Comparison of ENCODE assay signal across 13 mouse cellular contexts in genomic region chr5:147630426-147631290, GRCm38 (mm10).
DNase-seq lines count a peak whose midpoint lies in the region; ATAC-seq and TF ChIP-seq lines count a peak whose summit lies in the region.
"Had no signal": no experiment of that assay in that cellular context is flagged by ENCODE, and none has a peak within 500 bp of the region (broad histone marks: within the 10 kb centered on the region; RNA-seq: fewer than 3 reads in every experiment).

No protein-coding gene starts in this region.

- H3K27me3 ChIP-seq in lung, embryonic 14.5 days (ENCODE audit: insufficient read depth, low read length) = no peaks in the 10 kb centered on the region
- H3K27me3 ChIP-seq: neural tube, embryonic 15.5 days had no signal

- 0 out of 2 replicates have a peak overlapping the region, but pooled peaks have one; percentile 30 for H3K27ac ChIP-seq in lung, embryonic 14.5 days (ENCODE audit: low read depth)
- peak overlapping the region; percentile 31 for H3K27ac ChIP-seq in brown adipose tissue, adult 24 weeks (replicated peaks; ENCODE audit: low read depth, low read length)
- H3K27ac ChIP-seq: embryonic facial prominence, embryonic 10.5 days; macrophage; neural tube, embryonic 15.5 days had no signal

- no peak overlapping the region for H3K4me2 ChIP-seq in lung, embryonic 14.5 days
- H3K4me2 ChIP-seq: neural tube, embryonic 15.5 days had no signal

- DNase-seq in heart, adult 11 months = peak; percentile 95
- DNase-seq in heart, postnatal 10 days = no peak
- no peak for DNase-seq in lung, embryonic 14.5 days
- DNase-seq in lung, adult 2 months = no peak
- peak; percentile 50 for DNase-seq in kidney, postnatal 14 days
- no peak for DNase-seq in spleen, postnatal 4 days (ENCODE audit: low spot score in 2 of 2)
- DNase-seq: cerebellum, adult 9-11 months had no signal

- TF ChIP-seq POLR2A in lung, adult 2 months (IDR thresholded peaks at IDR 0.05; ENCODE audit: borderline replicate concordance, extremely low read depth, low read depth, low read length) = no peak

- no peaks in the 10 kb centered on the region for H3K36me3 ChIP-seq in lung, embryonic 14.5 days (ENCODE audit: insufficient read depth)
- H3K36me3 ChIP-seq: embryonic facial prominence, embryonic 10.5 days; neural tube, embryonic 15.5 days had no signal

- 67% methylated on average over 17 of the region's 17 CpGs for WGBS in lung, embryonic 14.5 days
- 52% methylated on average over 17 of the region's 17 CpGs for WGBS in lung, adult 2 months

- no peaks in the 10 kb centered on the region for H3K4me1 ChIP-seq in lung, embryonic 14.5 days (ENCODE audit: insufficient read depth)
- peaks cover 8% of the 10 kb centered on the region for H3K4me1 ChIP-seq in lung, adult 2 months (ENCODE audit: control insufficient read depth, insufficient read depth, low read length)
- H3K4me1 ChIP-seq in brown adipose tissue, adult 24 weeks (ENCODE audit: control insufficient read depth, insufficient read depth, insufficient read length, low read length) = 0 out of 2 replicates have a peak, but pooled peaks cover 9% of the 10 kb centered on the region

- no peak for ATAC-seq in lung, embryonic 14.5 days (ENCODE audit: insufficient read depth)
- no peak for ATAC-seq in megakaryocyte, adult 5-6 weeks (ENCODE audit: poor library complexity, severe bottlenecking)
- ATAC-seq: inflammation-experienced regulatory T-cells, adult 6 months had no signal

- no peak for TF ChIP-seq CTCF in lung, embryonic 14.5 days (IDR thresholded peaks at IDR 0.05; ENCODE audit: low read depth)
- no peak for TF ChIP-seq CTCF in lung, adult 2 months (IDR thresholded peaks at IDR 0.05; ENCODE audit: insufficient read depth, low read length)

- H3K9me3 ChIP-seq in lung, embryonic 14.5 days (ENCODE audit: low read depth, low read length) = no peaks in the 10 kb centered on the region
- H3K9me3 ChIP-seq: embryonic facial prominence, embryonic 10.5 days; neural tube, embryonic 15.5 days had no signal

- H3K4me3 ChIP-seq in lung, embryonic 14.5 days (ENCODE audit: low read depth, low read length) = no peak overlapping the region
- no peak overlapping the region for H3K4me3 ChIP-seq in lung, adult 2 months (replicated peaks; ENCODE audit: extremely low read depth, low read depth, low read length)
- no peak overlapping the region for H3K4me3 ChIP-seq in brown adipose tissue, adult 24 weeks (ENCODE audit: insufficient read depth, low read depth, low read length)
- H3K4me3 ChIP-seq: embryonic facial prominence, embryonic 10.5 days; neural tube, embryonic 15.5 days had no signal

- intact Hi-C loops in heart, postnatal 10 days (cut with DNase I) = no loop called here

- no peak overlapping the region for H3K9ac ChIP-seq in lung, embryonic 14.5 days
- H3K9ac ChIP-seq: neural tube, embryonic 15.5 days had no signal

Comparison
In these comparisons a context has a peak if more than half of its experiments do, and no peak if none do; other contexts are left out.
1. DNase-seq: peak in heart, adult 11 months (single experiment) and kidney, postnatal 14 days (single experiment); none in heart, postnatal 10 days (0 of 2), lung, embryonic 14.5 days (single experiment), lung, adult 2 months (single experiment) and spleen, postnatal 4 days (0 of 2).